Mouse (Mus musculus) hematopoietic stem cell, adult 5-6 weeks (primary cell): Measurements from ENCODE around the gene Tcf7. TPM values are rescaled to one million over a fixed set of nuclear protein-coding genes. Genes with fewer than 3 reads are reported as not detected.

Experiments
- ATAC-seq, 2 experiments: fragments of 125-278 bp in 1 of 2; replicated peaks in 1 of 2; 2 replicates each; pipeline ENCODE4 v1.8.0; 2016 to 2017; ENCODE audit warnings: inconsistent platforms in 2 of 2, mild to moderate bottlenecking in 2 of 2, moderate number of reproducible peaks in 2 of 2, low read depth in 1 of 2, moderate TSS enrichment in 1 of 2; ENCODE audit not compliant: low FRiP score in 2 of 2, poor library complexity in 2 of 2, severe bottlenecking in 2 of 2, insufficient read depth in 1 of 2, low TSS enrichment in 1 of 2
- total RNA-seq: library from RNA; stranded (forward); fragments of 172-1452, 232-1000 nt; gene quantifications from 2 replicates; pipeline ENCODE4 v1.2.3, GENCODE M21; 2017

Gene Tcf7
- total RNA-seq, 1 experiment from 2014 or later = 1.1 TPM

DNA sequence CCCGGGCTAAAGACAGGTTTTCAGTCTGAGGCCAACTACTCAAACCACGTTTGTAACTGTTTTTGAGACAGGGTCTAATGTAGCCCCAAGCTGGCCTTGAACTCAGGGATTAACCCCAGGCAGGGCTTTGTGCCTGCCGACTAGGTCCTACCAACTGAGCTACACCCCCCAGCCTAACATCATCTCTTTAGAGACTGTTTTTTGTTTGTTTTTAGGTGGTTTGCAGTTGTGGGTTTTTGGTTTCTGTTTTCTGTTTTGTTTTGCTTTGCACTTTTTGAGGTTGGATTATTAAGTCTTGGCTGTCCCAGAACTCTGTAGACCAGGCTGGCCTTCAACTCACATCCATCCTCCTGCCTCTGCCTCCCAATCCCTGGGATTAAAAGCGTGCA is 8.9 kb downstream of the Tcf7 start:
- no peak for ATAC-seq

DNA sequence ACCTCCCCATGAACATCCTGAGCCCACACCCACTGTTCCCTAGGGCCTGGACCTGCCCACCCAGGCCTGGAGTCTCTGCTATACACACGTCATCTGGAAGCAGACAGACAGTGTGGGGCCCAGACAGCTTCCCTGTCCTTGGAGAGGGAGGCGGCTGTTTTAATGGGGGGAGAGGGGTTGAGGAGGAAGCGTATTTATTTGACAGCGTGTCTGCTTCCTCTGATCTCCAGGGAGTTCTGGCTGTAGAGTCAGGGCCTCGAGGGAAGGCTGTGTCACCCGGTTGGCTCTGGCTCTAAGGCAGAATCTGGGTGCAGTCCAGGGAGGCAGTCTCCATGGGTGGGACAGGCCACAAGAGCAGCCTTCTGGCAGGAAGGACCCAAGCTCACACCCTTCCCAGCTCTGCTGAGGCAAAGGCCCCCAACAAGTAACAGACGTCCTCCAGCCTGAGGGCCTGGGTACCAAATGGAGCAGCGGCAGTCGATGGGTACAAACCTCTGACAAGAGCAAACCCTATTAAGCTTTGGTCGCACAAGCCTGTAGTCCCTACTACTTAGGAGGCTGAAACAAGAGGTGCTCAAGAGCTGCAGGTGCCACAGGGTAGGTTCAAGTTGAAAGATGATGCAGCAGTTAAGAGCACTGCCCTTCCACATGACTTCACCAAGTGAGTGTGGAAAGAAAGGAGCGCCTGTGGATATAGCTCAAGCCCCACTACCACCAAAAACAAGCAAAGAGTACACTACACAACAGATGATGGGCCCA is 9.5 kb downstream of the Tcf7 start:
- ATAC-seq = peak; percentile 17 to 26; a peak in 2 of 4 replicates

- ATAC-seq = no peak
Observed at GRCm38 (mm10) chr11:52272619-52273018, 10.2 kb downstream of the Tcf7 start.

DNA sequence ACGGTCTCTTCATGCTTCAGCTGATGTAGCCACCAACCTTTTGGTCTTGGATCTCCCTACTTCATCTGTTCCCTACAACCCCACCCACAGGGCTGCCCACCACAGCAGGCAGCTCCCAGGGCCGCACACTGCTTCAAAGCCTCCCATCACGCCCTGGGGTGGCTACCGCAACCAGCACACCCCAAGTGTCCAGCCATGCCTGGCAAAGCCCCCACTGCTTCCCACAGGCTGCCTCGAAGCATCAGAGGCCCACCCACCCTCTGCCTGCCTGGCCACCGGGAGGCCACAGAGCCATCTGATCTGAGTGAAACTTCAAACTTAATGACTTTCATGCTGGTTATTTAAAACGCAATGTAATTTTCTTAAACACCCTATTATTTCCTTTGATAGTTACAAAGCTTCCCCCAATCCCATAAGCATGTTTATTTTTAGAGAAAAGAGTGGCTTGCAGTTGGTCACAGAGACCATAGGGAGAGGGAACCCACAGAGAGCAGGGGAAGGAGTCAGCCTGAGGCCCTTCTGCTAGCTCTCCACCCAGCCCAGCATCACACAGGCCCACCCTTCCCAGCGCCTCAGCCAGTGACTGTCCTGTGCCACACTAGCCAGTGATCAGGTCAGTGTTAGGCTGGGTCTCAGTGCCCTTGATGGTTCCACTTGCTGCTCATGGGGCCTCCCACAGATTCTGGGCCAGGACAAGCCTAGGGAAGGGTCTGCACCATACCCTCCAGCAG is 10.9 kb downstream of the Tcf7 start:
- ATAC-seq = no peak

- ATAC-seq = no peak
Observed at GRCm38 (mm10) chr11:52269841-52270240, 13.0 kb downstream of the Tcf7 start.

DNA sequence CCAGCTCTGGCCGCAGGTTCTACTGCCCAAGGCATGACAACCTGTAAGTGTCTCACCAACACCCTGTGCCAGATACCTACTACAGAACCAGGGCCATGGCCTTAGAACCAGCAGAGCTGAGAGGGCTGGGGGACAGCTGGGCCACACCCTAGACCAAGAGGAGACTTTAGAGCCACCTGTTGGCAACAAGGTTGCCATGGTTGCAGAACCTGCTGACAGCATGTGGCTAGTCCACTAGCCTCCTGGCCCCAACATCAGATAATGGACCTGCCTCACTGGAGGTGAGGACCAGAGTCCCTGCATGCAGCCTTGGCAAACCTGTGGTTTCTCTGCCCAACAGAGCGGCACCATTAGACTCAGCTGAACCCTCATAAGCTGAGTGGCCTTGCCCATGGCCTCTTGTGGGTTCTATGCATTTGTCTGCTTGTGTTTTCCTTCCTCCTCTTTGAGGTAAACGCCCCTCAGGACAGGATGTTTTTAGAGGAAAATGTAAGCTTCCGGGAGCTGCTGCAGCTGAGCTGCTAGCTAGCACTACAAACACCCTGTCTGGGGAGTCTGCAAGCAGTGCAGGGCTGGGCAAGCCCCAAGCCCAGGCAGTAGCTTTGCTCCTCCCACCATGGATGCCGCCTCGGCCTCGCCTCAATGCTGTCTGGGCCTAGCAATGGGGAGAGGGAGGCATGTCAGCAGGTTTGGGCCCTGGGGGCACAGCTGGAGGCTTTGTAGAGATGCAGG is 14.5 kb downstream of the Tcf7 start:
- no peak; a peak in 1 of 4 replicates for ATAC-seq

DNA sequence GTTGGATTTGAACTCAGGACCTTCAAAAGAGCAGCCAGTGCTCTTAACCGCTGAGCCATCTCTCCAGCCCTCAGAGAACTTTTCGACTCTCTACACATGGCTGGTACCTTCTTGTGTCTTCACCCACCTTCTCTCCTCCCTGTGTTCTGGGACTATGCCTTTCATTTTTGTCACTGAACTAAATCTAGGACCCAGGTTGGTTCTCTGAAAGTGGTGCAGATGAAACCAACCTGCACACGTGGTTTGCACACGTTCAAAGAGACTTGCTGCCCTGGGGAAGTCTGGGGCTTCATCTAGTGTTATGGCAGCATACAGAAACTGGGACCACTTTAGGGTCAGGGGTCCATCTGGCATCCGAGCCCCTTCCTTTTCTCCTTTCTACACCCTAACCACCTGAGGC is 15.5 kb downstream of the Tcf7 start:
- no peak for ATAC-seq

DNA sequence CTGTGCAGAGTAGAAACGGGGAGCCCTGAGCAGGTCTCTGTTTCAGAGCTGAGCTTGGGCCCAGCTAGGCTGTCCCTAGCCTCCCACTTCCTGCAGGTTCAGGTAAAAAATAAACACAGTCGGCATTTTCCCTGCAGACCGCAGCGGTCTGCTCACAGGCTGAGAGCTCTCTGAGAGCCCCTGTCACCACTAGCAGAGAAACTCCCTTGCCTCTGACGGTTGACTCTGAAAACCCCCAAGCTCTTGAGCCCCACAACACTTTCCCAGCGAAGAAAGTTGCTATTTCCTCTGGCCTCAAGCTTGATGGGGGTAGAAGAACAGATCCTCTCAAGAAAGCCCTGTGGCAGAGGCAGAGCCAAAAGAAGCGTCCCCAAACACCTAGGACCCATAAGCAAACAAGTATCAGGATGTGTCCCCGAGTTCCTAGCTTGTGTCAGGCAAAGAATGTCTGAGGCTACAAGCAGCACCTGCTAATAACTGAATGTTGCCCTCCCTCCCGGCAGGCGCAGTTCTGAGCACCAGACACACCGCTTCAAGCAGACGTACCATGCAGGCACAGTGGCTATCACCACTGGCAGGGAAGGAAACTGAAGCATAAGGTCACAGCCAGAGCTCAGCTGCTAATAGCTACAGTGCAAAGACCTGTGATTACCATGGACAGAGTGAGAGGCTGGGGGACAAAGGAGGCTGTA is 17.1 kb downstream of the Tcf7 start:
- peak in 1 of 2 experiments; percentile 19; a peak in 2 of 4 replicates for ATAC-seq

- ATAC-seq = no peak
Observed at GRCm38 (mm10) chr11:52264871-52265270, 17.9 kb downstream of the Tcf7 start.

DNA sequence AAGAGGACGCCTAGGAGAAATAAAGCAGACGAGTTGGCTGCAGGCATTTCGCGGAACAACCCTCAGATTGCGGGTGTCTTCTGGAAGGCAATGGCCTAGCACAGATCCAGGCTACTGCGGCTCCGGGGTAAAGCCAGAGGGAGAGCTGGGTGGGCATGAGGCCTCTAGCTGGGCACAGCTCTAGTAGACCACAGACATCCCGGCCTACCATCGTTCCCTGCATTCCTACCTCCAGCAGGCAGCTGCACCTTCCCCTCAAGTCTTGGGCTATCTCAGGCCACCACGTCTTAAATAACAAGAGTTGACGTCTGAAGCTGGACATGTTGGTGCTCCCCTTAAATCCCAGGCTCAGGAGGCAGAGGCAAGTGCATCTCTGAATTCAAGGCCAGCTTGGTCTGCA is 20.5 kb downstream of the Tcf7 start:
- no peak for ATAC-seq

DNA sequence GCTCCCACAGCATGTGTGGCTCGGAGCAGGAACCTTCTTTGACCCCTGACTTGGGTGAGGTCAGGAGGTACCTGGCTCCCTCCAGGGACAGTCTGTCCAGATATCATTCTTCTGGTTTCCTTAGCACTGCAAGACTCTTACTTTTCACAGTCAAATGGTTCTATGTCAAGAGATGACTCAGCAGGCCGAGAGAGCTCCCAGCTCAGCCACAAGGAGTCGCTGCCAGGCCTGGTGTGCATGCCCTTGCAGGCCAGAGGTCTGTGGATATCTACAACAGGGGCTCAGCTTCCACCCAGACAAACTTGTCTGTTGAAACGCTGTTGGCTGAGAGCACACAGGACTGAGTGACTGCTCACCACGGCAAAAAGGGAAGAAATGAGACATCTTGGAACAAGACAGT is 20.9 kb downstream of the Tcf7 start:
- peak; percentile 69 to 78 for ATAC-seq

- no peak for ATAC-seq
Observed at GRCm38 (mm10) chr11:52260878-52261277, 21.9 kb downstream of the Tcf7 start.

DNA sequence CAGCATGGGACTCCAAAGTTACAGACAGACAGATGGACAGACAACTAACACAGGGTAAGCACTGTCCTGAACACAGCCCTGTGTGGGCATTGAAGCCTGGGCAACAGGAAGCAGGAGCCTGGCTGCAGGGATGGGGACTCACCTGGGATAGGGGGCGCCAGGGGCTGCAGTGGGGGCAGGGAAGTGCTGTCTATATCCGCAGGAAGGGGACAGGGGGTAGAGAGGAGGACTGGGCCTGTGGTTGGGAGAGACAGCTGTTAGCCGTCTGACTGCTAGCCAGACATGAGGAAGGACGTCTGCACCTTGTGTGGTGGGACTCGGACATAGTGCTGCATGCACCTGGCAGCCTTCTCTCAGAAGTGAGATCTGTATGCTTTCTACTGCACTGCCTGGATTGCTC is 24.1 kb downstream of the Tcf7 start:
- no peak for ATAC-seq

DNA sequence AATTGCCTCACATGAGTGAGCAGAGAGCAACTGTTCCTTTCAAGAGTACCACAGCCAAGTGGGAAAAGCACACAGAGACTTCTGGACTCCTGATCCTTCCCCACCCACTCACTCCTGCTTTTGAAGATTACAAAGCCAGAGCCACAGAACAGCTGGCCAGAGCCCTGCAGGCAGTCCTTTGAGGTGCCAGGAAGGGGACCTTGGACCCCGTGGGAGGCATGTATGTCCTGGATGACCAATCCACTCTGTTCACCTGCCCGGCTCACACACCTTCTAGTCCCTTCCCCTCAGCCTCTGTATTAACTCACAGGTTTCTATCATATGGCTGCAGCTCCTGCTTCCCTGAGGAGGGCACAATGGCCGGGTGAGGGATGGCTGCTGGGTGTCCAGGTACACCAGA is 25.4 kb downstream of the Tcf7 start:
- no peak for ATAC-seq

GRCm38 (mm10) chr11:52255077-52255476 is 27.7 kb downstream of the Tcf7 start:
- no peak for ATAC-seq

DNA sequence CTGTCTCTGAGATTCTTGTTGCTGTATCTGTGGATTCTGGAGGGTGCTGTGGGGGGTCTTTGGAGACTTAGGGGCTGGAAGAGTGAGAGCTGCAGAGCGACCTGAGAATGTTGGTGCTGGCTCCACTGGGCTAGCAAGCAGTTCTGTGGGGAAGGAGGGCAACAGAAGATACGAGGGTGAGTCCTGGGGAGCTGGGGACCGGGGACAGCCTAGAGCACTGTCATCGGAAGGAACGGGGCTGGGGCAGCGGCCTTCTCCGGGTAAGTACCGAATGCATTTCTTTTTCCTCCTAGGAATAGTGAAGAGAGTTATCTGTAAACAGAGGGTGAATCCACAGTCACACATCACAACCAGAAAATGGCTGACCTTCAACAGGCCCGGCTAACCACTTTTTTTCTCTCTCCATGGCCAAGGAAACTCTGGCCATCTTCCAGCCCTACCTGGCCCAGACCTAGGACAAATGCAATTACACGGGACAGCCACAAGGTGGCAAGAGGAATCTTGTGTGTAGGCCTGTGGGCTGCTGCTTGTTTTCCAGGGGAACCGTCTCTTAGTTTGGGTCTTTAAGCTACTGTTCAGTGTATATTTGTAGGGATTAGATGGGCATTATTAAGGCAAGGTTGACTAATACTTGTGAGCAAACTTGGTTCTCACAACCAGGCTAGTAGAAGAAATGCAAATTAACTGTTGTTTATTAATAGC is 29.0 kb downstream of the Tcf7 start:
- peak; percentile 56 to 65; a peak in 3 of 4 replicates for ATAC-seq

GRCm38 (mm10) chr11:52252692-52253091 is 30.1 kb downstream of the Tcf7 start:
- ATAC-seq = no peak
